Mouse (Mus musculus): ENCODE data around the gene Mindy4. TPM values are rescaled to one million over a fixed set of nuclear protein-coding genes. Genes with fewer than 3 reads are reported as not detected.

Mindy4 gene
- 8.5 and 19.0 TPM in 2 replicates for polyA plus RNA-seq (2012; rRNA removed; ENCODE audit: low replicate concordance)

DNA sequence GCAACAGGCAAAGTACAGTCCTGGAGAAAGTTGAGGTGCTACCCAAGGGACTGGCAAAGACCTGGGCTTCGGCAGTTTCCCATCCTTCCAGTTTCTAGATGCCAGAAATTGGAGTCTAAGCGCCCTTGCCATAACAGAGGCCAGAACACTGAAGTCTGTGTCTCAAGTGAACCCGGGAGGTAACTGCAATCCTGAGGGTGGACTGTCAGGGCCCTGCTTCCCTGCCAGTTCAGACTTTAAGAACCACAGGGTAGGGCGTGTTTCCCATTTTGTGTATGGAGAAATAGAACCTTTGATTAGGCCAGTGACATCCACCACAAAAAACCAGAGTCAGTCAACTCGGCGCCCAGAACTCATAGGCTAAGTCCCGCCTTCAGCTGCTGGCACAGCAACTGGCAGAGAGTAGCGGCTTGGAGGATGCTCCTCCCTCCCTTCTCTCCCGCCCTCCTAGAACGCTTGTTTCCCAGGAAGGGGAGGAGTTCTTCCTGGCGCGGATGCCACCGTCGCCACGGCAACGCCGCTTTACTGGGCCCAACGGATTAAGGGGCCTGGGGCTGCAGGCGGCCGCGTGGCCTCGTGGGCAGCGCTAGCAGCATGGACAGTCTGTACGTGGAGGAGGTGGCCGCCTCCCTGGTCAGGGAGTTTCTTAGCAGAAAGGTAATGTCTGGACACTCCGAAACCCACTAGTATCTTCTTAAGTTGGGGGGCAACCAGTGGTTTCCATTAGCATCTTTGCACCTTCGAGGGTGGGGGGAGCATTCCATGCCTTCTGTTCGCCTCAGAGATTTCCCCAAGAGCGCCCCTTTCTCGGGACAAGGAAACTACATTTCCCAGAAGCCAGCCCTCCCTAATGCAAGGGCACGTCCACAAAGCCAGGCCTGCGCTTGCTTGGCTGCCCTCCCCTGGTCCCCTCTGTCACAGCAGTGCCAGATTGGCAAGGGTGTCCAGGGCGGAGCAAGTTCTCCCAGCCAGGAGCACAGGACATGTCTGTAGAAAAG lies at the start of gene Mindy4:
TSS of gene Mindy4 (plus strand) at position 471 of the 998 bp plus-strand sequence.

DNA sequence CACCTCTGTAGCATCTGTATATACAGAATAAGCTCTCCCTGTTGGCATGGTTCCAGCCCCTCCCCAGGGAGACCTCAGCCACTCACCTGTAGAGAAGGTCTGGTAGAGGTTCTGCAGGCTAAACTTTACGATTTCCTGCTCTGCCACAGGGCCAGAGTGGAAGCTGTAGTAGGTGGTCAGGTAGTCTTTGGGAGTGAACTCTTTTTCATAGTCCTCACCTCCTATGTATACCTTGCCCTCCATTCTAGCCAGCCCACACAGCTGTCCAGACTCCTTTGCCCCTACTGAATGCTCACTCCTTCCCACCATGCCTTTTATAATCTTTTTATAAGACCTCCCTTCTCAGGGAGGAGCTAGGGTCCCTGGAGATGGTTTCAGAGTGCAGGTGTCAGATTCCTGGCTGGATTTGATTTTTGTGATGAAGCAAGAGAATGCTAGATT lies 28.4 kb upstream of the Mindy4 start, which contains the start of gene Inmt:
TSS of gene Inmt (minus strand) at position 303 of the 441 bp plus-strand sequence.

DNA sequence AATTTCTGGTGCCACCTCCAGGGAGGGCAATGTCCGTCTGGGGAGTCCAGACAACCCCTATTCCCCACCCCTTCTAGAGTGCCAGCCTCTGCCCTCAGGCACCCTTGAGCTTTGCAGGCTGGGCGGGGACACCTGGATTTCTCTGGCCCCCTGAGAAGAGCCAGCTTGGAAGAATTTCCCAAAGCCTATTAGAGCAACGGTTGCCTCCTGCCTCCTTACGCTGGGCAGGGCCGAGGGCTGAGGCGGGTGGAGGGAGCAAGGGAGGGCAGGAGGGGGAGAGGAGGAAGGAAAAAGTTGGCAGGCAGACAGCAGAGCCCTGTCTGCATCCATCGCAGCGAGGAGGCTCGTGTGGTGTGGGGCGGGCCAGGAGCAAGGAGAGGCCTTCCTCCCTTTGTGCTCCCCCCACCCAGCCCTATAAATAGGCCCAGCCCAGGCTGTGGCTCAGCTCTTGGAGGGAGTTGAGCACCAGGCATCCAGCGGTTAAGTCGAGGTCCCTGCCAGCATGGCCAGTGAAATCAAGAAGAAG lies 132.9 kb downstream of the Mindy4 start, which contains the start of gene Aqp1:
TSS of gene Aqp1 (plus strand) at position 444 of the 526 bp plus-strand sequence.

Other genes starting within 250 kb of the Mindy4 start
- 49.8 and 58.0 TPM in 2 replicates for gene Nod1, start 230.8 kb upstream of the Mindy4 start, polyA plus RNA-seq (2012; rRNA removed; ENCODE audit: low replicate concordance)
- gene Ggct, start 210.4 kb upstream of the Mindy4 start, polyA plus RNA-seq (2012; rRNA removed; ENCODE audit: low replicate concordance) = 1.2 and 2.6 TPM in 2 replicates
- 41.0 and 57.6 TPM in 2 replicates for gene Gars, start 165.4 kb upstream of the Mindy4 start, polyA plus RNA-seq (2012; rRNA removed; ENCODE audit: low replicate concordance)
- gene Crhr2, start 70.4 kb upstream of the Mindy4 start, polyA plus RNA-seq (2012; rRNA removed; ENCODE audit: low replicate concordance) = 0.90 and 1.3 TPM in 2 replicates
- 16.3 and 35.6 TPM in 2 replicates for gene Inmt, start 28.3 kb upstream of the Mindy4 start, polyA plus RNA-seq (2012; rRNA removed; ENCODE audit: low replicate concordance)
- gene Aqp1, start 133.0 kb downstream of the Mindy4 start, polyA plus RNA-seq (2012; rRNA removed; ENCODE audit: low replicate concordance) = 498 and 1,345 TPM in 2 replicates
- not detected in 2 replicates for gene Ghrhr, start 172.9 kb downstream of the Mindy4 start, polyA plus RNA-seq (2012; rRNA removed; ENCODE audit: low replicate concordance)
- gene Adcyap1r1, start 248.6 kb downstream of the Mindy4 start, polyA plus RNA-seq (2012; rRNA removed; ENCODE audit: low replicate concordance) = 10.3 and 14.1 TPM in 2 replicates

Measured in subcutaneous adipose tissue, adult 2 months (tissue).